Mouse (Mus musculus): ENCODE data around the gene Nabp1. TPM values are rescaled to one million over a fixed set of nuclear protein-coding genes. Genes with fewer than 3 reads are reported as not detected.
A peak's percentile ranks its signal among the peaks of the same experiment; 100 is the strongest.

Nabp1 gene
- polyA plus RNA-seq, 1 experiment from 2014 or later, result 29.1 TPM

DNA sequence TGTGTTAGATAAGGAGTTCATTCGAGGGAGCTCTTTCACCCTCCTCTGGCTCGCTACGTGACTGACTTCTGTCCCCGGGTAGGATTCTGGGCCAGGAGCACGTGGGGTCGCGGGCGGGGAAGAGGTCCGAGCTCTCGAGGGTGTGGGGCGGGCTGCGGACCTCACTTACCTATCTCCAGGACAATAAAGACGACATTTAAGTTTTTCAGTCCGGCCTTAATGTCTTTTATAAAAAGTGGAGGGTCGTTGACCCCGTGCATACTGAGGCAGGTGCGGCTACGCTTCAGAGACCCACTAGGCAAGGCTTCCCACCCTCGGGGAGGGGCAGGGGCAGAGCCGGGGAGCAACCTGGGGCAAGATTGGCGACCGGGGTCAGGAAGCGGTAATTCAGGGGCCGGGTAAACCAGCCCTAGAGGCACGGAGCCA lies 556 bp downstream of the Nabp1 start:
- under 1% methylated on average over 25 of the region's 25 CpGs for WGBS
- Histone ChIP-seq H3K4me3 (ENCODE audit: low read length) (peak overlapping the region; percentile 82), H3K27ac (ENCODE audit: low read length) (peak overlapping the region; percentile 89), H3K9ac (ENCODE audit: low read length) (peak overlapping the region; percentile 77), H3K9me3 (replicated peaks; ENCODE audit: control insufficient read depth, low read length) (no peaks in the 10 kb centered on the region), H3K36me3 (ENCODE audit: control insufficient read depth, insufficient read depth) (peaks cover 6% of the 10 kb centered on the region), H3K27me3 (ENCODE audit: control insufficient read depth, insufficient read depth, low read length) (no peaks in the 10 kb centered on the region), H3K4me2 (ENCODE audit: low read depth, low read length) (peak overlapping the region; percentile 96), H3K4me1 (ENCODE audit: control insufficient read depth, insufficient read depth, low read length) (peaks cover 10% of the 10 kb centered on the region; the same call in 1 of the 2 replicates)
- 0 out of 2 replicates have a peak, but pooled peaks have one; percentile 29 for ATAC-seq (replicated peaks; ENCODE audit: extremely low read depth, insufficient read depth, low FRiP score)

DNA sequence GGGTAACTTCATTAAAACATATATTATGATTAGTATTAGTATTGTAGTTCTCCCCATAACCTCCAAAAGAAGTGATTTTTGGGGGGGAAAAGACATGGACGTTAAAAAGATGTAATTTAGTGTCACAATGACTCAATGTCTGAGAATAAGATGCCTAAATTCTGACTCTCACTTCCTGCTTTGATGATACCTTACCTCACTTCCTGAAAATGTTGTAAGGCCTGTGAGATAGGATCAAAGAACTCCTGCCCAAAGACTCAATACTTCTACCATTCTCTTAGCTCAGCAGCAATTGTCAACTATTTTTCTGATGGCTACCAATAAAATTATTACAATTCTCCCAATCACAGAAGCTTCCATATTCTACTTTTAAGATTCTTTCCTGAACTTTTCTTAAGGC lies 1.8 kb downstream of the Nabp1 start:
- Histone ChIP-seq H3K4me3 (ENCODE audit: low read length) (no peak overlapping the region), H3K4me1 (ENCODE audit: control insufficient read depth, insufficient read depth, low read length) (peaks cover 10% of the 10 kb centered on the region; the same call in 1 of the 2 replicates), H3K9me3 (replicated peaks; ENCODE audit: control insufficient read depth, low read length) (no peaks in the 10 kb centered on the region), H3K4me2 (ENCODE audit: low read depth, low read length) (peak overlapping the region; percentile 34; the same call in 1 of the 2 replicates), H3K27me3 (ENCODE audit: control insufficient read depth, insufficient read depth, low read length) (no peaks in the 10 kb centered on the region), H3K9ac (ENCODE audit: low read length) (no peak overlapping the region), H3K36me3 (ENCODE audit: control insufficient read depth, insufficient read depth) (peaks cover 8% of the 10 kb centered on the region), H3K27ac (ENCODE audit: low read length) (no peak overlapping the region)
- 63% methylated on average over 1 of the region's 1 CpGs for WGBS
- no peak for ATAC-seq (replicated peaks; ENCODE audit: extremely low read depth, insufficient read depth, low FRiP score)

DNA sequence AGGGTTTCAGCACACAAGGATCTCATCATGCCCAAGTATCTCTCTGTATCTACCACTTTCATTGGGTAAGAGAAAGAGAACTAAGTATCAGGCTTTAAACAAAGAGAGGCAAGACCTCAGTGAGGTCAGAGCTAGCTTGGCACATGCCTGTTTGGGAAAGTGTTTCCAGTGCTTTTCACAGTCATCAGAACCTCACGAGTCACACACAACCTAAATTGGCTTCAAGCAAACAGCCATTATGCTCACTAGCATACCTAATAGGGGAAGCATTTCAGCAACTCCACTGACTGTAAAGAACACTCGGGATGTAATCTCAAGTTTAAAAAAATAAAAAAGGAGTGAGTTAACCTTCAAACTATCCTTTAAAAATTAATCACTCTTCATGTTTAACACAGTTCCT lies 10.1 kb downstream of the Nabp1 start:
- no peak overlapping the region for H3K27ac ChIP-seq (ENCODE audit: low read length)
- H3K36me3 ChIP-seq (ENCODE audit: control insufficient read depth, insufficient read depth), result peaks cover 12% of the 10 kb centered on the region
- ATAC-seq (replicated peaks; ENCODE audit: extremely low read depth, insufficient read depth, low FRiP score), result no peak
- H3K9me3 ChIP-seq (replicated peaks; ENCODE audit: control insufficient read depth, low read length), result no peaks in the 10 kb centered on the region
- no peak overlapping the region for H3K4me2 ChIP-seq (ENCODE audit: low read depth, low read length)
- no peak overlapping the region for H3K9ac ChIP-seq (ENCODE audit: low read length)
- 38% methylated on average over 2 of the region's 2 CpGs for WGBS
- H3K4me1 ChIP-seq (ENCODE audit: control insufficient read depth, insufficient read depth, low read length), result no peaks in the 10 kb centered on the region
- no peak overlapping the region for H3K4me3 ChIP-seq (ENCODE audit: low read length)
- H3K27me3 ChIP-seq (ENCODE audit: control insufficient read depth, insufficient read depth, low read length), result no peaks in the 10 kb centered on the region

DNA sequence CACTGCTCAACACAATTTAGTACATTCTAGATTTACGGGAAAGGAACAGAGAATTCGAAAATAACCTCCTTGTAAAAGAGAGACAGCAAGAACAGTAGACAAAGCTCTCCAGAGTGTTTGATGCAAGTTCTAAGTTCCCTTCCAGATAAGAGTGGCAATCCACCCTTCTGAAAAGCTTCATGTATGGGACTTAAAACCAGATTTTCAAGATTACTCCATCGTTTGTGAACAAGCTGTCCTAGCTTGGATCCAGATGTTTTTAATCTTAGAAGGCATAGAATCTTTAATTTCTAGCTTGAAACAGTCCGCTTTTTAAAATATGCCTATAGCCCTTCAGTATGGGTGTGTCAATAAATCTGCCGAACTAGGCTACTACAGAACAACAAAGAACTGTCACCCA lies 11.0 kb downstream of the Nabp1 start:
- Histone ChIP-seq H3K9me3 (replicated peaks; ENCODE audit: control insufficient read depth, low read length) (no peaks in the 10 kb centered on the region), H3K9ac (ENCODE audit: low read length) (no peak overlapping the region), H3K36me3 (ENCODE audit: control insufficient read depth, insufficient read depth) (peaks cover 9% of the 10 kb centered on the region; the same call in 1 of the 2 replicates), H3K27me3 (ENCODE audit: control insufficient read depth, insufficient read depth, low read length) (no peaks in the 10 kb centered on the region), H3K4me3 (ENCODE audit: low read length) (no peak overlapping the region), H3K4me1 (ENCODE audit: control insufficient read depth, insufficient read depth, low read length) (no peaks in the 10 kb centered on the region), H3K27ac (ENCODE audit: low read length) (no peak overlapping the region), H3K4me2 (ENCODE audit: low read depth, low read length) (no peak overlapping the region)
- 77% methylated on average over 5 of the region's 5 CpGs for WGBS
- ATAC-seq (replicated peaks; ENCODE audit: extremely low read depth, insufficient read depth, low FRiP score), result no peak

DNA sequence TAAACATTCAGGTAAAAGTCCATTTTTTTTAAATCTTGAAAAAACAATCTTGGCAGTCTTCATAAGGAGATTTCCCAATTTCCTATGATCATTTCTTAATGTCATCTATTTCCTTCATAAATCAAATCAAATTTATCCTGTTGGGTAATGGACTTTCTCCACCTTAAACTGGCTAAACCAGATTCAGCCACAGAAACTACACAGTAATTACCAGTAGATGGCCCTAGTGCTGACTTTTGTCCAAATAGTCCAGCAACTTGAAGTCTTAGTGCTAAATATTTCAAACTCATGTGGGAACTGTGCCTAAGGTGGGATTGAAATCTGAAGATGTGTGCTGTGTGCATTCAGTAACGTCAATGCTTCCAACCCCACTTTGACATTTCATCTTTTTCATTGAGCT lies 11.8 kb downstream of the Nabp1 start:
- WGBS, result 24% methylated on average over 1 of the region's 1 CpGs
- Histone ChIP-seq H3K4me1 (ENCODE audit: control insufficient read depth, insufficient read depth, low read length) (no peaks in the 10 kb centered on the region), H3K27ac (ENCODE audit: low read length) (no peak overlapping the region), H3K4me2 (ENCODE audit: low read depth, low read length) (no peak overlapping the region), H3K36me3 (ENCODE audit: control insufficient read depth, insufficient read depth) (peaks cover 9% of the 10 kb centered on the region; the same call in 1 of the 2 replicates), H3K9me3 (replicated peaks; ENCODE audit: control insufficient read depth, low read length) (no peaks in the 10 kb centered on the region), H3K4me3 (ENCODE audit: low read length) (no peak overlapping the region), H3K27me3 (ENCODE audit: control insufficient read depth, insufficient read depth, low read length) (no peaks in the 10 kb centered on the region), H3K9ac (ENCODE audit: low read length) (no peak overlapping the region)
- no peak for ATAC-seq (replicated peaks; ENCODE audit: extremely low read depth, insufficient read depth, low FRiP score)

DNA sequence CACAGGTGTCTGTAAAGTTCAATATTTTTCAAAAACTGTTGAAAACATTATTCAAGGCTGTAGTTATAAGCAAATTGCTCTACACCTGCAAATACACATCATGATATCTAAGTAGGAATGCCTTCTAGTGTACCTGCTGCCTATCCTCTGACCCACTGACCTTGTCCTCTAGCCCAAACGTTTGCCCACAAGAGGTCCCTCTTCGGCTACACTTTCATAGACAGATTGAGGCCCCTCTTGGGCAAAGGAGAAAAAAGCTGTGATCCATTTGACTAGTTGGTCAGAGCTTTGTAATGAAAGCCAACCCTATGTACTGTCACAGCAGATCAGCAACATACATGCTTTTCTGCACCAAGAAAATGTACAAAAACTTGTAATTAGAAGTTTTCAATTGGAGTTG lies 12.9 kb downstream of the Nabp1 start:
- Histone ChIP-seq H3K4me1 (ENCODE audit: control insufficient read depth, insufficient read depth, low read length) (no peaks in the 10 kb centered on the region), H3K27me3 (ENCODE audit: control insufficient read depth, insufficient read depth, low read length) (no peaks in the 10 kb centered on the region), H3K36me3 (ENCODE audit: control insufficient read depth, insufficient read depth) (peaks cover 4% of the 10 kb centered on the region; the same call in 1 of the 2 replicates), H3K4me2 (ENCODE audit: low read depth, low read length) (no peak overlapping the region), H3K9ac (ENCODE audit: low read length) (no peak overlapping the region), H3K4me3 (ENCODE audit: low read length) (no peak overlapping the region), H3K9me3 (replicated peaks; ENCODE audit: control insufficient read depth, low read length) (no peaks in the 10 kb centered on the region), H3K27ac (ENCODE audit: low read length) (no peak overlapping the region)
- no peak for ATAC-seq (replicated peaks; ENCODE audit: extremely low read depth, insufficient read depth, low FRiP score)
- WGBS, result 18% methylated on average over 2 of the region's 2 CpGs

DNA sequence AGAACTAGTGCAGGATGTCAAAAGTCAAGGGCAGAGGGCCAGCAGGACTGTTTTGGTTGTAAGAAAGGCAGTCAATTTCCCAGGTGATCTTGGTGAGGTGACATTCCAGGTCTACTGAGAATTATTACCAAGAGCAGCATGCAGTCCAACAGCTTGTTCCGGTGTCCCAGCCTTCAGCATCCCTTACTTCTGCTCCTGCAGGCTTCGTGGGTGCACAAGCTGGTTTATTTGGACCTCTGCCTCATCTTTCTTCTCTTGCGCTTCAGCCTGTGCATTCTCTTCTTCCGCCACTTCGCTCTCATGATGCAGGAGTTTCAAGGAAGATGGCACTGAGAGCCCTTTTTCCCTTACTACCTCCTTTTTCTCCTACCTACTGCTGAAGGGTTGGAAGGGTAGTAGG lies 15.2 kb downstream of the Nabp1 start:
- 88% methylated on average over 5 of the region's 5 CpGs for WGBS
- Histone ChIP-seq H3K9ac (ENCODE audit: low read length) (no peak overlapping the region), H3K4me3 (ENCODE audit: low read length) (no peak overlapping the region), H3K9me3 (replicated peaks; ENCODE audit: control insufficient read depth, low read length) (no peaks in the 10 kb centered on the region), H3K4me2 (ENCODE audit: low read depth, low read length) (no peak overlapping the region), H3K36me3 (ENCODE audit: control insufficient read depth, insufficient read depth) (no peaks in the 10 kb centered on the region), H3K4me1 (ENCODE audit: control insufficient read depth, insufficient read depth, low read length) (no peaks in the 10 kb centered on the region), H3K27me3 (ENCODE audit: control insufficient read depth, insufficient read depth, low read length) (no peaks in the 10 kb centered on the region), H3K27ac (ENCODE audit: low read length) (no peak overlapping the region)
- ATAC-seq (replicated peaks; ENCODE audit: extremely low read depth, insufficient read depth, low FRiP score), result no peak

DNA sequence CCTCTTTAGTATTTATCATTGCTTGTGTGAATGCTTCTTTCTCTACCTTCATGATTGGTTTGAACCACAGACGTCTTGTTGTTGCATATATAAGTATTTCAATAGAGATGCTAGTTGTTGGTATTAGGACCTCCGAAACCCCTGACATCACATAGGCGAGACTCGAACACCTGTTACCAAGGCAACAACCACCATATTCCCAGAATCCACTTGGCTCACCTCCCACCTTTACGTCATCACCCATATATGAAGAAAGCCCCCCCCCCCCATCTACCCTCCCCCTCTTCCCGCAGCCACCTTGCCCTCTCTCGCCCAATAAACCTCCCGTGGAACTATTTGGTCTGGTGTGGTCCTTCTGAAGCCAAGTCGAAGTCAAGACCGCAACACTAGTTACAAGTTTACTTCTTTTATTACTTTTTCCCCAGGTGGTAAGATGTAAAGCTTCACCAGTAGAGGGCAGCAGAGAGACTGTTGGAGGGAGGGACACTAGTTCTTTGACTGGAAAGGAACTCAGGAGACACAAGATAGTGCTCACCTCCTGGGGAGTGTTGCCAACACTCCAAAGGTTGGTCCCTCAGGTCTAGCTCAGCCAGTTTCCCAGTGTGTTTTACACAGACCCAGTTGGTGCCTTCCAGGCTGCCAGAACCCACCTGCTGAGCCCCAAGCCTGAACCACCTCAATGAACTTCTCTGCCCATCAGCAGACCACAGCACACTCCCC lies 19.3 kb downstream of the Nabp1 start:
- 61% methylated on average over 10 of the region's 10 CpGs for WGBS
- no peak overlapping the region for H3K27ac ChIP-seq (ENCODE audit: low read length)

DNA sequence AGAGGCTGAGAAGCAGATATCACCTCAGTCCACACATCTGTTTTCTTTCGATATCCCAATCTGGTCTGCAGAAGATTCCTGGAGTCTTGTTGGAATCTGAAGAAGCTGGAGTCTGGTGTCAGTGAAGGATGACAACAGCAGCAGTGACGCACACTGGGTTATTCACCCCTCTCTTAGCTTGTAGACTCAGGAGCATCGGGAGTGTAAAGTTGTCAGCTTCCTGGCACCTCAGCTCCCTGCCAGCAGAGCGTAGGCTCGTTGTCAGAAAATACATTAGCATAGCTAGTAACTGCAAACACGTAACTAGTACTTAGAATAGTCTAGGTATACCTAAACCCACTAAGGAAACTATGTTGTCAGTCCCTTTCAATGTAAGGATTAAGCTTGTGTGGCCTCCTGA lies 20.1 kb downstream of the Nabp1 start:
- no peak overlapping the region for H3K9ac ChIP-seq (ENCODE audit: low read length)
- no peaks in the 10 kb centered on the region for H3K4me1 ChIP-seq (ENCODE audit: control insufficient read depth, insufficient read depth, low read length)
- no peaks in the 10 kb centered on the region for H3K27me3 ChIP-seq (ENCODE audit: control insufficient read depth, insufficient read depth, low read length)
- WGBS, result 45% methylated on average over 6 of the region's 6 CpGs
- H3K9me3 ChIP-seq (replicated peaks; ENCODE audit: control insufficient read depth, low read length), result no peaks in the 10 kb centered on the region
- H3K4me2 ChIP-seq (ENCODE audit: low read depth, low read length), result no peak overlapping the region
- no peak overlapping the region for H3K27ac ChIP-seq (ENCODE audit: low read length)
- H3K4me3 ChIP-seq (ENCODE audit: low read length), result no peak overlapping the region
- no peaks in the 10 kb centered on the region for H3K36me3 ChIP-seq (ENCODE audit: control insufficient read depth, insufficient read depth)
- ATAC-seq (replicated peaks; ENCODE audit: extremely low read depth, insufficient read depth, low FRiP score), result no peak

More for the DNA sequence above, 19.3 kb downstream of the Nabp1 start:
- Histone ChIP-seq H3K4me2 (ENCODE audit: low read depth, low read length) (no peak overlapping the region), H3K4me3 (ENCODE audit: low read length) (no peak overlapping the region), H3K27me3 (ENCODE audit: control insufficient read depth, insufficient read depth, low read length) (no peaks in the 10 kb centered on the region), H3K9me3 (replicated peaks; ENCODE audit: control insufficient read depth, low read length) (no peaks in the 10 kb centered on the region), H3K9ac (ENCODE audit: low read length) (no peak overlapping the region), H3K4me1 (ENCODE audit: control insufficient read depth, insufficient read depth, low read length) (no peaks in the 10 kb centered on the region), H3K36me3 (ENCODE audit: control insufficient read depth, insufficient read depth) (no peaks in the 10 kb centered on the region)
- peak; percentile 41; the same call in 1 of the 2 replicates for ATAC-seq (replicated peaks; ENCODE audit: extremely low read depth, insufficient read depth, low FRiP score)
